Mouse (Mus musculus) stomach, postnatal 0 days (tissue): ENCODE data around the gene Adgrb2. TPM values are rescaled to one million over a fixed set of nuclear protein-coding genes. Genes with fewer than 3 reads are reported as not detected.

ENCODE experiments used
- ATAC-seq: fragments of 200-750 bp; cut with Nextera tagmentation; 2 replicates; pipeline ENCODE4 v1.8.0; 2017; ENCODE audit not compliant: low FRiP score, low TSS enrichment
- DNase-seq: peaks from one replicate; pipeline ENCODE4 v3.0.0-alpha.2; 2016; ENCODE audit warnings: low spot score
- H3K27ac ChIP-seq: fragments of 300-500 bp; sonication (generic); replicated peaks from 2 replicates; pipeline ENCODE4 v1.5.1; 2014; ENCODE audit warnings: mild to moderate bottlenecking, control low read depth
- H3K27me3 ChIP-seq: fragments of 300-500 bp; sonication (generic); 2 replicates; pipeline ENCODE4 v1.6.1; 2014; ENCODE audit warnings: low read length; ENCODE audit not compliant: control insufficient read depth, insufficient read depth
- H3K36me3 ChIP-seq: fragments of 300-500 bp; sonication (generic); 2 replicates; pipeline ENCODE4 v1.6.1; 2014; ENCODE audit warnings: low read length, mixed read lengths; ENCODE audit not compliant: control insufficient read depth, insufficient read depth
- H3K4me1 ChIP-seq: fragments of 300-500 bp; sonication (generic); replicated peaks from 2 replicates; pipeline ENCODE4 v1.6.1; 2014; ENCODE audit warnings: antibody characterized with exemption; ENCODE audit not compliant: control insufficient read depth, insufficient read depth
- H3K4me2 ChIP-seq: fragments of 300-500 bp; sonication (generic); replicated peaks from 2 replicates; pipeline ENCODE4 v1.6.1; 2014; ENCODE audit warnings: low read depth, mild to moderate bottlenecking, control low read depth, moderate library complexity
- H3K4me3 ChIP-seq: fragments of 300-500 bp; sonication (generic); 2 replicates; pipeline ENCODE4 v1.5.1; 2014; ENCODE audit warnings: low read depth, low read length, control low read depth
- H3K9ac ChIP-seq: fragments of 300-500 bp; sonication (generic); 2 replicates; pipeline ENCODE4 v1.6.1; 2014; ENCODE audit warnings: mild to moderate bottlenecking, low read length, control low read depth, mixed read lengths
- H3K9me3 ChIP-seq: fragments of 300-500 bp; sonication (generic); 2 replicates; pipeline ENCODE4 v1.6.1; 2016; ENCODE audit warnings: low read length; ENCODE audit not compliant: control insufficient read depth
- CTCF ChIP-seq: IDR thresholded peaks from 2 replicates; pipeline ENCODE4 v1.5.1; 2016; ENCODE audit warnings: antibody characterized with exemption, low read depth, mild to moderate bottlenecking, moderate library complexity
- EP300 ChIP-seq: optimal IDR thresholded peaks from 2 replicates; pipeline ENCODE3; 2016; ENCODE audit warnings: antibody characterized with exemption
- WGBS: fragments of 180-500 bp; shearing (Covaris S2); extraction: QIAGEN DNeasy Blood & Tissue Kit; methylation state at CpG from one replicate; pipeline ENCODE4 v1.1.7; 2014; 5-methylcytosine and 5-hydroxymethylcytosine counted together
- polyA plus RNA-seq: library from polyadenylated mRNA; unstranded; fragments of >200 nt; fragmentation: Nextera tagmentation; extraction: Ambion mirVana; gene quantifications from 2 replicates; pipeline ENCODE4 v1.2.1, GENCODE M21; 2015

Gene Adgrb2
- polyA plus RNA-seq, 1 experiment from 2014 or later: 0.49 TPM

DNA sequence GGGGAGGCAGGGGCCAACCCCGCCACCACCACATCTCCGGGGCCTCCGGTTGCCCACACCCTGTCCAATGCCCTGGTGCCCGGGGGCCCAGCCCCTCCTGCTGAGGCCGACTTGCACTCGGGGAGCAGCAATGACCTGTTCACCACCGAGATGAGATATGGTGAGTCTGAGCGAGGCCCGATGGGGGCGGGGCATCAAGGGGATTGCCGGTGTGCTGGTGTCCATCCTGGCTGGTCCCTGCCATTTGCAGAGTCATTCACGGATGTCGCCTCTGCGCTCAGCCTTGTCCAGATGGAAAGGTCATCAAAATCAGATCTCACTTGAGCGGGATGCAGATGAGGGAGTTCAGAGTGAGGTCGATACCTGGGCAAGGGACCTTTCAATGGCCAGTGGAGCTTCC is 8.1 kb downstream of the Adgrb2 start:
- 0 out of 2 replicates have a peak, but pooled peaks cover 3% of the 10 kb centered on the region for H3K4me1 ChIP-seq
- H3K27me3 ChIP-seq: no peaks in the 10 kb centered on the region
- no peak overlapping the region for H3K27ac ChIP-seq
- no peak overlapping the region for H3K4me3 ChIP-seq
- H3K9me3 ChIP-seq: no peaks in the 10 kb centered on the region
- H3K4me2 ChIP-seq: no peak overlapping the region
- no peaks in the 10 kb centered on the region for H3K36me3 ChIP-seq
- TF ChIP-seq CTCF: no peak
- no peak for TF ChIP-seq EP300
- WGBS: 75% methylated on average over 16 of the region's 16 CpGs
- ATAC-seq (no peak), DNase-seq (no peak)
- H3K9ac ChIP-seq: no peak overlapping the region

DNA sequence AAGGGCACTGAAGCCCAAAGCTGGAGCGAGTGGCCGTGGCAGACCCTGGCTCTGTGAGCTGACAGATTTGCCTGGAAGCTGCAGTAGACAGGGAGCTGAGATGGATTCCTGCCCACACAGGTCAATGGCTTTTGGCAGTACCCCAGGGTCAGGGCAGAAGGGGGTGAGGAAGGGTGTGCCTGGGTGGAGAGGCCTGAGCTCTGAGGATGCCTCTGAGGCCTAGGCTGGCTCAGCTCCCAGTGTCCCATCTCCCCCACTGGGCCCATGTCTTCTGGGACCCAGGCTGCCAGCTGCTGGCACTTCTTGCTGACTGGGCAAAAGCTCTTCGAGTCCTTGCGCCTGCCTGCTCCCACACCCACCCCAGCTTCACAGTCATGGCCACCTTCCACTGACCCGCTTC is 8.5 kb downstream of the Adgrb2 start:
- DNase-seq: no peak
- TF ChIP-seq EP300: no peak
- no peak for TF ChIP-seq CTCF
- no peaks in the 10 kb centered on the region for H3K9me3 ChIP-seq
- 83% methylated on average over 5 of the region's 5 CpGs for WGBS
- no peak for ATAC-seq
- H3K4me2 ChIP-seq: no peak overlapping the region
- H3K27ac ChIP-seq: no peak overlapping the region
- no peaks in the 10 kb centered on the region for H3K27me3 ChIP-seq
- no peaks in the 10 kb centered on the region for H3K4me1 ChIP-seq
- no peak overlapping the region for H3K9ac ChIP-seq
- H3K36me3 ChIP-seq: no peaks in the 10 kb centered on the region
- H3K4me3 ChIP-seq: no peak overlapping the region

DNA sequence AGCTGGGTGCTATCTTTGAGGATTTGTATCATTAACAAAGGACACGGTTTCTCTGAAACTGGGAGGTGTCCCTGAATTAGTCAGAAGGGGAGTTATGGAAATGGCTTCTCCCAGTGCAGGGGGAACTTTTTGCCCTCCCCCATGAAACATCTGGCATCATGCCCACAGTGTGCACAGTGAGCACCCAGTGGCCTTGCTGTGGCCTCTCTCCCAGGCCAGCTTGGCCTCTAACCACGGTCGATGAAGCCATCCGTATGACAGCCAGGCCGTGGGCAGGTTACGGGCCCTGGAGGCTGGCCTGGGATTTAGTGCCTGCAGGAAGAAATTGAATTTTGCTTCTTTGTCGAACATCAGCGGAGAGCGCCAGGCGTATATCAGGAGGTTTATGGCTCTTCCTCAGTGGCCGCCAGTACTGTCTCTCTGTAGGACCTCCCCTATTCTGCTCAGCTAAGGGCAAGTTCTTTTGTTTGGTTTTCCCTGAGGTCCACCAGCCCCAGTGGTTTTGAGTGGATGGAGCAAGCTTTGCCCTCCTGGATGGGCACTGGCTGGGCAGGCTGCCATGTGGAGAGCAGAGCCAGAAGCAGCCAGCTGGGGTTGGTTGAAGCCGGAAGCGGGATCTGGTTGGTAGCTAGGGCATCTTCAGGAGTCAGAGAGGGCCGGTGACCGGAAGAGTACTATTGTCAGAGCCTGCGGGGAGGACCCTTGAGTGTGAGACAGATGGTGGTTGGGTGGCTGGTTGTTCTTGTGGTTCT is 9.4 kb downstream of the Adgrb2 start:
- Histone ChIP-seq H3K36me3 (no peaks in the 10 kb centered on the region), H3K9me3 (no peaks in the 10 kb centered on the region), H3K4me1 (no peaks in the 10 kb centered on the region), H3K9ac (no peak overlapping the region), H3K4me2 (no peak overlapping the region), H3K4me3 (no peak overlapping the region), H3K27me3 (no peaks in the 10 kb centered on the region), H3K27ac (no peak overlapping the region)
- ATAC-seq (0 out of 2 replicates have a peak, but pooled peaks have one; percentile 36), DNase-seq (no peak)
- TF ChIP-seq CTCF: no peak
- TF ChIP-seq EP300: no peak
- 81% methylated on average over 16 of the region's 16 CpGs for WGBS

DNA sequence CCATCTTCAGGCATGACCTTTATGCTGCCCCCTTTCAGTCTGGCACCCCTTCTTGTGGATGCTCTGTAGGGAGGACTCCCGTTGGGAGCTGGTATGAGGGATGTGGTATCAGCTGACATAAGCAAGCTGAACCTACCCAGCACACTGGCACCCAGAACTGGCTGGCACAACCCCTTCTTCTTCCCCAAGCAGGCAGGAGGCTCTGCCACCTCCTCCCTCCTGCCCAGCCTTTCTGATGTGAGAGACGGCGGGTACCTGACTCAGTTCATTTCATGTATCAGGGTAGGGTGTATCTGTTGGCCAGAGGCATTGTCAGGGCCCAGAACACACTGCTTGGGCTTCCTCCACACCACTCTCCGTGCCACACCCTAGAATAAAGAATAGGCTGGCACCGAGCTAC is 10.1 kb downstream of the Adgrb2 start:
- H3K4me1 ChIP-seq: no peaks in the 10 kb centered on the region
- no peak for ATAC-seq

DNA sequence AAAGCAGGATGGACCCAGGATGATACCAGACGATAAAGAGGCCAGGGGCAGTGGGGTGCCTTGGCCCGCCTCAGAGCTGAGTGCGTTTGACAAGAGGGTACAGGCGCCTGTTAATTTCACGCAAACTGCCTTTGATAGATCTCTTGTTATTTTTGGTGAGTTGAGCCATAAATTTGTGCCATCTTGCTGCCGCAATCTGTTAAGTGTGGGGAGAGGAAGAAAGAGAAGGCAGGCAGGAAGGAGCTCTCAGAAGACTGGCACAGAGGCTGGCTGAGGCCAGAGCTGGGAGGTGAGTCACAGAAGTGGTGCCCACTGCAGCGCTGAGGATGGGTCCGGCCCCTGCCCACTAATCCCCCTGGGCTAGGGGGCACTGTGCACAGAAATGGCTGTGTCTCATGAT is 10.6 kb downstream of the Adgrb2 start:
- Histone ChIP-seq H3K9me3 (no peaks in the 10 kb centered on the region), H3K27me3 (no peaks in the 10 kb centered on the region), H3K27ac (no peak overlapping the region), H3K36me3 (no peaks in the 10 kb centered on the region), H3K4me1 (no peaks in the 10 kb centered on the region), H3K4me3 (no peak overlapping the region), H3K9ac (no peak overlapping the region), H3K4me2 (no peak overlapping the region)
- TF ChIP-seq CTCF (no peak), EP300 (no peak)
- 84% methylated on average over 8 of the region's 8 CpGs for WGBS
- ATAC-seq (no peak), DNase-seq (no peak)

More for the DNA sequence above, 10.1 kb downstream of the Adgrb2 start:
- WGBS: 74% methylated on average over 5 of the region's 5 CpGs
- Histone ChIP-seq H3K9ac (no peak overlapping the region), H3K36me3 (no peaks in the 10 kb centered on the region), H3K27ac (no peak overlapping the region), H3K9me3 (no peaks in the 10 kb centered on the region), H3K4me3 (no peak overlapping the region), H3K27me3 (no peaks in the 10 kb centered on the region), H3K4me2 (no peak overlapping the region)
- TF ChIP-seq EP300: no peak
- no peak for TF ChIP-seq CTCF
- no peak for DNase-seq

DNA sequence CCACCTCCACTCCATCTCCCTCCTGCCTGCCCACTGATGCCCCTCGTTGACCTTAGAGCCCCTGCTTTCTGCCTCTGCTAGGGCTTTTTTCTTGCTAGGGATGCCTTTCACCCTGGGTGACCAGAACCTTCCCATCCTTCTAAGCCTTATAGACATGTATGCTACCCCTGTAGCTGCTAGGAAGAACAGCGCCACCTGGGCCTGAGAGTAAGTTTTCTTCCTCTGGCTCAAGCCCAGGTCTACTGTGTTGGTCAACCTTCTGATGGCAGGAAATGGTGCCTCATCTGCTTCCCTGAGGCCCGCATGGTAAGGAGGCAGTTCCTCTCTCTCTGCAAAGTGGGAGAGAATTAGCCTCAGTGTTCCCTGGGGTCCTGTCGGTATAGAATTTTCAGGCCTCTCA is 11.3 kb downstream of the Adgrb2 start:
- DNase-seq: no peak
- Histone ChIP-seq H3K27me3 (no peaks in the 10 kb centered on the region), H3K4me2 (no peak overlapping the region), H3K27ac (no peak overlapping the region), H3K4me3 (no peak overlapping the region), H3K4me1 (no peaks in the 10 kb centered on the region), H3K9ac (no peak overlapping the region), H3K36me3 (no peaks in the 10 kb centered on the region), H3K9me3 (no peaks in the 10 kb centered on the region)
- no peak for ATAC-seq
- TF ChIP-seq EP300 (no peak), CTCF (peak; percentile 53)
- WGBS: 83% methylated on average over 4 of the region's 4 CpGs
